Mouse (Mus musculus) olfactory bulb, adult 2 months (tissue): ENCODE measurements around the gene Stard7.

ENCODE experiments used
- CTCF ChIP-seq: fragments of 200-500 bp; IDR thresholded peaks from 2 replicates; pipeline ENCODE4 v1.5.1; 2012; ENCODE audit warnings: low read depth, mild to moderate bottlenecking, low read length, moderate library complexity; ENCODE audit not compliant: insufficient read depth
- POLR2A ChIP-seq: fragments of 200-500 bp; IDR thresholded peaks from 2 replicates; pipeline ENCODE4 v1.6.1; 2012; ENCODE audit warnings: mild to moderate bottlenecking, low read depth, low read length, moderate library complexity; ENCODE audit not compliant: insufficient read depth

- TF ChIP-seq POLR2A (no peak), CTCF (no peak)
Observed at GRCm38 (mm10) chr2:127225261-127225660, 44.8 kb upstream of the Stard7 start.
